Mouse (Mus musculus): ENCODE measurements around the gene Metap1d.

DNA sequence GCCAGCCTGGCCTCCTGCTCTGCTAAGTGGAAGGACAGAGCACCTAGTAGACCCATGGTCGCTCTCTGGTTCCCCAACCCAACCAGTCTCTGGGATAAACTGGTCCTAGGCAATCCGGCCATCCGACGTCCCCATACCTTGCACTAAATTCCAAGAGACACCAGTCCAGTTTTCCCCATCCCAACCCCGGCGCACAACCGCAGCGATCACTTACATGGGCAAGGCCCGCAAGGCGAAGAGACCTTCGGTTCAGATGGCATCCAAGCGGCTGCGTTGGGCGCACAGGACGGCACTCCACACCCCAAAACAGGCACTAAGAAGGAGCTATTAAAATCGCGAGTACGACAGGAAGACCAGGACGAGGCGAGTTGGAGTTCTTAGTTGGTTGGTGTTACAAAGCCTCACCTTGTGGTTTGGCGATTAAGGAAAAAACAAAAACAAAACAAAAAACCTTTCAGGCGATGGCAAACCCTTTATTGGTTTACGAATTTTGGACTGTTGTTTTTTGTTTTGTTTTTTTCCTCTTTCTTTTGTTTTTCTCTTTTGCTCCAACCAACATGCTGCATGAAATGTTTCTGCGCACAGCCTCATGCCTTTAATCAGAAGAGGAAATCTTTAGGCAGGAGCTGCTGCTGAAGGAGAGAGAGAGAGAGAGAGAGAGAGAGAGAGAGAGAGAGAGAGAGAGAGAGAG is 74.4 kb downstream of the Metap1d start:
- no peak for TF ChIP-seq GATA1 (IDR thresholded peaks at IDR 0.05; ENCODE audit: low read length)
- no peak for TF ChIP-seq TAL1 (IDR thresholded peaks at IDR 0.05; ENCODE audit: low read length)
